Mouse (Mus musculus): ENCODE measurements at regions not wholly inside any gene's neighbourhood (a gene's known extent, or its start where the extent isn't known, plus 50 kb on each side); places are given as distances from the start of the nearest gene placed in this dataset.

GRCm38 (mm10) chr9:84673327-84673726 lies 639.2 kb upstream of the Gm11114 start:
- no peak for DNase-seq

GRCm38 (mm10) chr9:84678416-84678815 lies 634.2 kb upstream of the Gm11114 start:
- DNase-seq, result no peak

GRCm38 (mm10) chr9:84718615-84719191 lies 593.9 kb upstream of the Gm11114 start:
- DNase-seq, result no peak

GRCm38 (mm10) chr9:84719396-84719795 lies 593.2 kb upstream of the Gm11114 start:
- no peak for DNase-seq

- no peak for DNase-seq
These were observed 592.1 kb upstream of the Gm11114 start for GRCm38 (mm10) chr9:84720454-84720853.

- DNase-seq, result no peak
These were observed 573.3 kb upstream of the Gm11114 start for GRCm38 (mm10) chr9:84739266-84739665.

GRCm38 (mm10) chr9:84740336-84740735 lies 572.2 kb upstream of the Gm11114 start:
- no peak for DNase-seq

GRCm38 (mm10) chr9:84754332-84754731 lies 558.2 kb upstream of the Gm11114 start:
- no peak for DNase-seq

GRCm38 (mm10) chr9:84754828-84755227 lies 557.7 kb upstream of the Gm11114 start:
- DNase-seq, result no peak

- DNase-seq, result no peak
These were observed 538.2 kb upstream of the Gm11114 start for GRCm38 (mm10) chr9:84774348-84774747.

- DNase-seq, result no peak
These were observed 537.4 kb upstream of the Gm11114 start for GRCm38 (mm10) chr9:84775190-84775589.

- no peak for DNase-seq
These were observed 533.4 kb upstream of the Gm11114 start for GRCm38 (mm10) chr9:84779125-84779524.

GRCm38 (mm10) chr9:84825768-84826167 lies 486.8 kb upstream of the Gm11114 start:
- DNase-seq, result no peak

- no peak for DNase-seq
These were observed 483.6 kb upstream of the Gm11114 start for GRCm38 (mm10) chr9:84828934-84829333.

GRCm38 (mm10) chr9:84830639-84831038 lies 481.9 kb upstream of the Gm11114 start:
- DNase-seq, result no peak

GRCm38 (mm10) chr9:84837498-84837897 lies 475.1 kb upstream of the Gm11114 start:
- DNase-seq, result no peak

- no peak for DNase-seq
These were observed 468.6 kb upstream of the Gm11114 start for GRCm38 (mm10) chr9:84844021-84844420.

GRCm38 (mm10) chr9:84861600-84861999 lies 451.0 kb upstream of the Gm11114 start:
- DNase-seq, result no peak

GRCm38 (mm10) chr9:84863431-84863830 lies 449.1 kb upstream of the Gm11114 start:
- DNase-seq, result no peak

- no peak for DNase-seq
These were observed 418.4 kb upstream of the Gm11114 start for GRCm38 (mm10) chr9:84894148-84894547.

- no peak for DNase-seq
These were observed 416.5 kb upstream of the Gm11114 start for GRCm38 (mm10) chr9:84896073-84896472.

GRCm38 (mm10) chr9:84900643-84901042 lies 411.9 kb upstream of the Gm11114 start:
- peak; percentile 7 for DNase-seq

GRCm38 (mm10) chr9:84906244-84906643 lies 406.3 kb upstream of the Gm11114 start:
- no peak for DNase-seq

GRCm38 (mm10) chr9:84913321-84913720 lies 399.3 kb upstream of the Gm11114 start:
- DNase-seq, result no peak

GRCm38 (mm10) chr9:84922306-84922705 lies 390.3 kb upstream of the Gm11114 start:
- DNase-seq, result no peak
